Mouse (Mus musculus) 416B (cell line): Measurements from ENCODE around the gene Pid1.

Experiments used
- DNase-seq: peaks from one replicate; pipeline ENCODE4 v3.0.0; 2011; ENCODE audit warnings: low read depth

Gene Pid1

DNA sequence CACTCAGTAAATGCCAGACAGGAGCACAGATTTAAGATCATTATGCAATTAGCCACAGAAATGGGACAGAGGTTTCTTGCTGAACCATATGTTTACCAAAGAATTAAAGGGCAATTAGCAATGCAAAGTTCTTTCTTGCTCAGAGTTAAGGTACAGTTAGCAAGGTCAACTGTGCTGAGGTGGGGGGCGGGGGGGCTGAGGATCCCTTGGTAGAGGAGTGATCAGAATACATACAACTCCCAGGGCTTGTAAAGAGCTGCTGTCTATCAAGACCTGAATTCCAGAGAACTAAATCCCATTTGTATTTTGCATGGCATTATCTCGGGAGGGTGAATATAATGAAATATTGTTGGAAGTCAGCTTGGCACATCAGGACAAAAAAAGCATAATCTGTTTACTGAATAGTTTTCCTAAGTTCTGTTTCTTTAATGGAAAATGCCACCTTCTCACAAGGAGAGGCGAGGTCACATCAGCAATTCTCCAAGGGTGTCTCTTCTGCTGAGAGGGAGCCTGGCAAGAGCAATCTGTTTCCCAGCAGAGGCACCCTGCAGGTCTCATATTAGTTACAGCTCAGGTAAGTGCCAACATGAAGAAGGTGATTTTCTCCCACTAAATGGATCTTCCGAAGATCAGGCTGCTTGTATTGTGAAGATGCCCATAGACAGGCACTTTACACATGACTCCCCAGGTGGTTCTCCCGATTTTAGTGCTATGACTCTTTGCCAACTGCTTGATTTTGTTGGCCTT lies 306.9 kb downstream of the Pid1 start:
- DNase-seq: no peak

DNA sequence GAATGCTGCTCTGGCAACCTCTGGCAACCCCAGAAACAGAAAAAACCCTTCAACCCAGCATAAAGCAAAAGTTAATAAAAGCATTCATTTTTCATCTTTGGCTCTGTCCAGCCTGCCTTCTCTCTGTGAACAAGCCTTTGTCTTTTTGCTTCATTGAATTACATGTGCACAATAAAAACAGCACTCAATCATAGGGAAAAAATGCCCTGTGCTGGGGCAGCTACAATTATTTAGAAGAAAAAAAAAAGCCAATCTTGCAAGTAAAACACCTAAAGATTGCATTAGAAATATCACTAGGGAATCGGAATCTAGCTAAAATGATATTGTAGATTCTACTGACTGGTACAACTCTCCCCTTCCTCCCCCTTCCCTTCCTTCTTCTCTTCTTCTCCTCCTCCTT lies 307.7 kb downstream of the Pid1 start:
- DNase-seq: no peak

DNA sequence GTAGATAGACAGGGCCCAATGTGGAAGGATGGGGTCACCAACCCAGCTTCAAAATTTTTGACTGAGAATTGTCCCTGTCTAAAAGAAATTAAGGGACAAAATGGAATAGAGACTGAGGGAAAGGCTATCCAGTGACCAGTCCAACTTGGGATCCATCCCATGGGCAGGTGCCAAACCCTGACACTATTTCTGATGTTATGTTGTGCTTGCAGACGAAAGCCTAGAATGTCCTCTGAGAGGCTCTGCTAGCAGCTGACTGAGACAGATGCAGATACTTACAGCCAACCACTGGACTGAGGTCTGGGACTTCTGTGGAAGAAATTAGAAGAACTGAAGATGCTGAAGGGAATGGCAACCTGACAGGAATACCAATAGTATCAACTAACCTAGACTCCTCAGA lies 338.2 kb downstream of the Pid1 start:
- no peak for DNase-seq

DNA sequence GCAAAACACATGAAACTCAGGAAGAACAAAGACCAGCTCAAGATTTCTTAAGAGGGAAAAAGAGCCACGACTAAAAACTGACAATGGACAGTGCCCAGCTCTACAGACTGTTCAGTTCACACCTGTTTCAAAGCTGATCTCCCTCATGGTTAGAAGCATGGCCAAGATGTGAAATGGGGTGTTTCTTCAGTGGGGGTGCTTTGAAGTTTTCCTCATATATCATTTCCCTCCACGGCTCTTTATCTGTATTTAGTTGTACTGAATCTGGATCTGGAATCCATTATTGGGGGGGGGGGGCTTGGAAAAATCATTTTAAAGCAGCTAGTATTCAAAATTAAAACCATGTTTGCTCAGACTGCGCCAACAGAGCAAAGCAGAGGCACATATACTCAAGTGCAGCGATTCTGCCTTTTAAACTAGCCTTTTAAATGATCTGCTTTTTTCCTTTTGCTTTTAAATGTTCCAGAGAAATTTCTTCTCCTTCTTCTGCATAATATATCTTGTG lies 351.1 kb downstream of the Pid1 start:
- no peak for DNase-seq

DNA sequence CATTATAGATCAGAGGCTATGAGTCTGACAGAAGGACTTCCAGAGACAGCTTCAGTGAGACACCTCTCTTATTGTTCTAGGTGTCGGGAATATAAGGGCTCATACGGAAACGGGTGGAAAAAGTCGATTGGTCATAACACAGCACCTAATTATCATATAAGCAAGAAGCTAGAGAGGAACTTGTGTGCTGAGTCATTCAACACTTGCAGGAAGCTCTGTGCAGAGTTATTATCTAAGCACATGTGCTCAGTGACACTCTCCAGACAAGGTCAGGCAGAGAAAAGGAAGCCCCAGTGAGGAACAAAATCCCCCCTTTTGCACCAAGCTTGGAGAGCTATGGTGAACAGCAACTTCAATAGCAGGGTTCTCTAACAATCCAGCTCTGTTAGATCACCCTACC lies 361.4 kb downstream of the Pid1 start:
- peak; percentile 26 for DNase-seq
